Mouse (Mus musculus): Measurements from ENCODE around the gene Gpr156. TPM values are rescaled to one million over a fixed set of nuclear protein-coding genes. Genes with fewer than 3 reads are reported as not detected.
"Not testable (repeated sequence)": the region's sequence is repeated elsewhere in the genome, so short reads cannot be mapped to it uniquely, and the experiment has no call there.

The Gpr156 gene
- polyA plus RNA-seq, 1 experiment from 2014 or later, result 4.9 TPM

GRCm38 (mm10) chr16:37963331-37964281, 47.3 kb downstream of the Gpr156 start:
- Histone ChIP-seq H3K4me1 (ENCODE audit: control insufficient read depth, insufficient read depth, low read length) (peaks cover 18% of the 10 kb centered on the region), H3K4me3 (ENCODE audit: low read depth, low read length) (no peak overlapping the region), H3K36me3 (ENCODE audit: control insufficient read depth, insufficient read depth, low read length) (no peaks in the 10 kb centered on the region), H3K9ac (replicated peaks; ENCODE audit: low read depth, low read length) (peak overlapping the region; percentile 34; the same call in 1 of the 2 replicates), H3K27ac (ENCODE audit: low read depth, low read length) (peak overlapping the region; percentile 88), H3K9me3 (ENCODE audit: control insufficient read depth, low read length) (no peaks in the 10 kb centered on the region), H3K4me2 (ENCODE audit: low read depth, low read length) (peak overlapping the region; percentile 12; the same call in 1 of the 2 replicates), H3K27me3 (ENCODE audit: control insufficient read depth, insufficient read depth, low read length) (no peaks in the 10 kb centered on the region)
- WGBS, result 12% methylated on average over 15 of the region's 15 CpGs
- ATAC-seq (ENCODE audit: low read depth), result peak; percentile 90

DNA sequence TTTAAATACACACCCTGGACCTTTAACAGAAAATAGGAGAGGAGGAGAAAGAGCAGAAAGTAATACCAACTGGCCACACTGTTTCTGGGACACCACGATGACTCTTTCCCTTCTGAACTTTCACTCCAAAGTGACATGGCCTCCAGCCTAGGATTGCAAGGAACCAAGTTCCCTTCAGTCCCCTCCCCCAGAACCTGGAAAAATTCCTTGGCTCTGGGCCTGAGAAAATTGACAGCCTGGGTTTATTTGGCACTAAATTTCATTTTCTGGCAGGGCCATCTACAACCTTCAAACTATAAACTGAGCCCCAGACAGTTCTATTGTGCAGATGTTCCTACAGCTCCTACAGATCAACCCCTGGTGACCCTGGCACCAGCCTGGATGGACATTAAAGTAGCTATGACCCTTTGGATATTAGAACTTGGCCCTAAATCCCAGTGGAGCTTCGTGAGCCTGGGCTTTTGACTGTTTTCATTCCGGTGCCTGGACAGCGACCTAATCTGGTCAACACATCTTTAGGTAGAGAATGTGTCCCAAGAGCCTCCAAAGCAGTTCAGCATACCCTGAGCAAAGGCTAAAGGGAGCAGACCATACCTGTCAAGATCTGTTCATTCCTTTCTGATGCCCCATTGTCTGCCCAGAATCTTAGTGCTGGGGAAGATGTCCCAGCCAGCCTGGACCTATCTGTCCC, 48.2 kb downstream of the Gpr156 start:
- ATAC-seq (ENCODE audit: low read depth), result no peak
- Histone ChIP-seq H3K27me3 (ENCODE audit: control insufficient read depth, insufficient read depth, low read length) (no peaks in the 10 kb centered on the region), H3K4me1 (ENCODE audit: control insufficient read depth, insufficient read depth, low read length) (peaks cover 18% of the 10 kb centered on the region), H3K36me3 (ENCODE audit: control insufficient read depth, insufficient read depth, low read length) (no peaks in the 10 kb centered on the region), H3K4me3 (ENCODE audit: low read depth, low read length) (no peak overlapping the region), H3K9ac (replicated peaks; ENCODE audit: low read depth, low read length) (no peak overlapping the region), H3K4me2 (ENCODE audit: low read depth, low read length) (no peak overlapping the region), H3K27ac (ENCODE audit: low read depth, low read length) (peak overlapping the region; percentile 88), H3K9me3 (ENCODE audit: control insufficient read depth, low read length) (no peaks in the 10 kb centered on the region)
- WGBS, result 15% methylated on average over 4 of the region's 4 CpGs

DNA sequence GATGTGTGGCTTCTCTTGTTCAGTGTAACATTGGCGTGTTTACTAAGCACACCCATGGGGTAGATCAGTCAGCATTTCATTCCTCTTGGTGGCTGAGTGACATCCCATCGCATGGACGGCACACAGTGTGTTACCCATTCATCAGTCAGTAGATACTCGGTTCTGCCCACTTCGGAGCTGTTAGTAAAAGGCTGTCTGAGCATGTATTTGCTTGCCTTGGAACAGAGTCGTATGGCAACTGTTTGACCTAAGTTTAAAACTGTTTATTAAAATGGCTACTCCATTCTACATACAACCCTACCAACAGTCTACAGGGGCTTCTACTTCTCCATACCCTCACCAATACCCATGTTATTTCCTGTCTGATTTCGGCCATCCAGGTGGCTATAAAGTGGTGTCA, 50.6 kb downstream of the Gpr156 start:
- no peak overlapping the region for H3K27ac ChIP-seq (ENCODE audit: low read depth, low read length)
- no peak for ATAC-seq (ENCODE audit: low read depth)
- 80% methylated on average over 7 of the region's 7 CpGs for WGBS
- H3K4me3 ChIP-seq (ENCODE audit: low read depth, low read length), result no peak overlapping the region
- H3K4me2 ChIP-seq (ENCODE audit: low read depth, low read length), result no peak overlapping the region
- no peaks in the 10 kb centered on the region for H3K9me3 ChIP-seq (ENCODE audit: control insufficient read depth, low read length)
- H3K9ac ChIP-seq (replicated peaks; ENCODE audit: low read depth, low read length), result no peak overlapping the region
- H3K27me3 ChIP-seq (ENCODE audit: control insufficient read depth, insufficient read depth, low read length), result no peaks in the 10 kb centered on the region
- H3K4me1 ChIP-seq (ENCODE audit: control insufficient read depth, insufficient read depth, low read length), result peaks cover 19% of the 10 kb centered on the region
- no peaks in the 10 kb centered on the region for H3K36me3 ChIP-seq (ENCODE audit: control insufficient read depth, insufficient read depth, low read length)

DNA sequence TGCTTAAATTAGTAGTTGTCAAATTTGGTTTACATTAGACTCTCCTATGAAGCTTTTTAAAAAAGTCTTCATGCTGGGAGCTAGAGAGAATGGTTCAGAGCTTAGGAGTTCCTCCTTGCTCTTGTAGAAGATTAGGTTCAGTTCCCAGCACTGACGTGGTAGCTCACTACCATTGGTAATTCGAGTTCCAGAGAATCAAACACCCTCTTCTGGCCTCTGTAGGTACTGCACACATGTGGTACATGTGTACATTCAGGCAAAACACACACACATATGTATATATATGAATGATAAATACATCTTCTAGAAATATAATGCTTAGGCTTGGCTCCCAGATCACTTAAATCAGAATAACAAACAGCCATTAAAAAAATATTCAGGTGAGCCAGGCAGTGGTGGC, 51.1 kb downstream of the Gpr156 start:
- Histone ChIP-seq H3K36me3 (ENCODE audit: control insufficient read depth, insufficient read depth, low read length) (no peaks in the 10 kb centered on the region), H3K27me3 (ENCODE audit: control insufficient read depth, insufficient read depth, low read length) (no peaks in the 10 kb centered on the region), H3K9ac (replicated peaks; ENCODE audit: low read depth, low read length) (no peak overlapping the region), H3K4me2 (ENCODE audit: low read depth, low read length) (no peak overlapping the region), H3K9me3 (ENCODE audit: control insufficient read depth, low read length) (no peaks in the 10 kb centered on the region), H3K4me1 (ENCODE audit: control insufficient read depth, insufficient read depth, low read length) (peaks cover 23% of the 10 kb centered on the region), H3K27ac (ENCODE audit: low read depth, low read length) (no peak overlapping the region), H3K4me3 (ENCODE audit: low read depth, low read length) (no peak overlapping the region)
- ATAC-seq (ENCODE audit: low read depth), result no peak
- 72% methylated on average over 2 of the region's 2 CpGs for WGBS

GRCm38 (mm10) chr16:37971522-37971921, 55.2 kb downstream of the Gpr156 start:
- no peak overlapping the region for H3K9ac ChIP-seq (replicated peaks; ENCODE audit: low read depth, low read length)
- no peak overlapping the region for H3K27ac ChIP-seq (ENCODE audit: low read depth, low read length)
- no peak for ATAC-seq (ENCODE audit: low read depth)
- no peaks in the 10 kb centered on the region for H3K36me3 ChIP-seq (ENCODE audit: control insufficient read depth, insufficient read depth, low read length)
- H3K9me3 ChIP-seq (ENCODE audit: control insufficient read depth, low read length), result no peaks in the 10 kb centered on the region
- H3K4me1 ChIP-seq (ENCODE audit: control insufficient read depth, insufficient read depth, low read length), result peaks cover 15% of the 10 kb centered on the region
- 55% methylated on average over 5 of the region's 5 CpGs for WGBS
- no peak overlapping the region for H3K4me2 ChIP-seq (ENCODE audit: low read depth, low read length)
- H3K4me3 ChIP-seq (ENCODE audit: low read depth, low read length), result no peak overlapping the region
- H3K27me3 ChIP-seq (ENCODE audit: control insufficient read depth, insufficient read depth, low read length), result no peaks in the 10 kb centered on the region

DNA sequence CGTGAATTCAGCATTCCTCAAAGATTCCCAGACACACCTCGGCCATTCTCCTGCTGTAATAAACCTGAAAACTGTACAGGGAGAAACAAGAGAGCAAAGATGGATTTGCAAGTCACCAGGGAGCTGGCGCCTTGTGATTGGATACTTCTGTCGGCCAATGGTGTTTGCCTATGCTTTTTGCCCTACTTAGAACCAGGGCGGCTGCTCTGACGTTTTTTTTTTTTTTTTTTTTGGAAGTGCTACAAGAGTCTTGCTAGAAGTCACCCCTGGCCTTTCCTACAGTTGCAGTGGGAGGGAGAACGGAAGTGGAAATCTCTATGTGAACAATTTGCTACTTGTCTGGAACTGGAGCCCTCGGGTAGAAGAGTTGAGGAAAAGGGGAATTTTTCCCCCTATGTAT, 56.1 kb downstream of the Gpr156 start:
- H3K36me3 ChIP-seq (ENCODE audit: control insufficient read depth, insufficient read depth, low read length), result no peaks in the 10 kb centered on the region
- no peaks in the 10 kb centered on the region for H3K9me3 ChIP-seq (ENCODE audit: control insufficient read depth, low read length)
- no peak for ATAC-seq (ENCODE audit: low read depth)
- no peak overlapping the region for H3K27ac ChIP-seq (ENCODE audit: low read depth, low read length)
- H3K9ac ChIP-seq (replicated peaks; ENCODE audit: low read depth, low read length), result no peak overlapping the region
- H3K4me1 ChIP-seq (ENCODE audit: control insufficient read depth, insufficient read depth, low read length), result peaks cover 15% of the 10 kb centered on the region
- no peak overlapping the region for H3K4me2 ChIP-seq (ENCODE audit: low read depth, low read length)
- WGBS, result 53% methylated on average over 8 of the region's 8 CpGs
- no peak overlapping the region for H3K4me3 ChIP-seq (ENCODE audit: low read depth, low read length)
- H3K27me3 ChIP-seq (ENCODE audit: control insufficient read depth, insufficient read depth, low read length), result no peaks in the 10 kb centered on the region

DNA sequence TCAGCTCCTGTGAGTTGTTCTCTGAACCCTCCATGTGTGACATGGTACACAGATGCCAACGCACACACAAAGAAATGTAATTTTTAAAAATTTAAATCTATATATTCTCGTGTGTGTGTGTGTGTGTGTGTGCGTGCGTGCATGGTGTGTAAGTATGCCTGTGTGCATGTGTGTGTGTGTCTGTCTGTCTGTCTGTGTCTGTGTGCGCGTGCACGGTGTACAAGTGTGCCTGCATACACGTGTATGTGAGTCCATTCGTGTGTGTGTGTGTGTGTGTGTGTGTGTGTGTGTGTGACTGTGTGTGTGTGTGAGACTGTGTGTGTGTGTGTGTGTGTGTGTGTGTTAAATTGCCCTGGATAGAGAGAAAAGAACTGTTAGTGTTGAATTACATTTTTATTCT, 56.9 kb downstream of the Gpr156 start:
- not testable (repeated sequence) for H3K9me3 ChIP-seq (ENCODE audit: control insufficient read depth, low read length); H3K4me2 ChIP-seq (ENCODE audit: low read depth, low read length); H3K36me3 ChIP-seq (ENCODE audit: control insufficient read depth, insufficient read depth, low read length); H3K4me3 ChIP-seq (ENCODE audit: low read depth, low read length); H3K27ac ChIP-seq (ENCODE audit: low read depth, low read length); H3K9ac ChIP-seq (replicated peaks; ENCODE audit: low read depth, low read length); H3K27me3 ChIP-seq (ENCODE audit: control insufficient read depth, insufficient read depth, low read length)
- 92% methylated on average over 9 of the region's 9 CpGs for WGBS
- H3K4me1 ChIP-seq (ENCODE audit: control insufficient read depth, insufficient read depth, low read length), result peaks cover 15% of the 10 kb centered on the region
- ATAC-seq (ENCODE audit: low read depth), result peak; percentile 22; the same call in 1 of the 2 replicates

- Histone ChIP-seq H3K4me1 (ENCODE audit: control insufficient read depth, insufficient read depth, low read length) (peaks cover 15% of the 10 kb centered on the region), H3K9ac (replicated peaks; ENCODE audit: low read depth, low read length) (no peak overlapping the region), H3K27ac (ENCODE audit: low read depth, low read length) (peak overlapping the region; percentile 30), H3K4me2 (ENCODE audit: low read depth, low read length) (no peak overlapping the region), H3K27me3 (ENCODE audit: control insufficient read depth, insufficient read depth, low read length) (no peaks in the 10 kb centered on the region), H3K36me3 (ENCODE audit: control insufficient read depth, insufficient read depth, low read length) (no peaks in the 10 kb centered on the region), H3K9me3 (ENCODE audit: control insufficient read depth, low read length) (no peaks in the 10 kb centered on the region), H3K4me3 (ENCODE audit: low read depth, low read length) (no peak overlapping the region)
- ATAC-seq (ENCODE audit: low read depth), result peak; percentile 65
- 36% methylated on average over 11 of the region's 11 CpGs for WGBS
Measured at GRCm38 (mm10) chr16:37973855-37974519, 57.7 kb downstream of the Gpr156 start.
